Mouse (Mus musculus): Measurements from ENCODE around the gene Fbxo42.

Fbxo42 gene

DNA sequence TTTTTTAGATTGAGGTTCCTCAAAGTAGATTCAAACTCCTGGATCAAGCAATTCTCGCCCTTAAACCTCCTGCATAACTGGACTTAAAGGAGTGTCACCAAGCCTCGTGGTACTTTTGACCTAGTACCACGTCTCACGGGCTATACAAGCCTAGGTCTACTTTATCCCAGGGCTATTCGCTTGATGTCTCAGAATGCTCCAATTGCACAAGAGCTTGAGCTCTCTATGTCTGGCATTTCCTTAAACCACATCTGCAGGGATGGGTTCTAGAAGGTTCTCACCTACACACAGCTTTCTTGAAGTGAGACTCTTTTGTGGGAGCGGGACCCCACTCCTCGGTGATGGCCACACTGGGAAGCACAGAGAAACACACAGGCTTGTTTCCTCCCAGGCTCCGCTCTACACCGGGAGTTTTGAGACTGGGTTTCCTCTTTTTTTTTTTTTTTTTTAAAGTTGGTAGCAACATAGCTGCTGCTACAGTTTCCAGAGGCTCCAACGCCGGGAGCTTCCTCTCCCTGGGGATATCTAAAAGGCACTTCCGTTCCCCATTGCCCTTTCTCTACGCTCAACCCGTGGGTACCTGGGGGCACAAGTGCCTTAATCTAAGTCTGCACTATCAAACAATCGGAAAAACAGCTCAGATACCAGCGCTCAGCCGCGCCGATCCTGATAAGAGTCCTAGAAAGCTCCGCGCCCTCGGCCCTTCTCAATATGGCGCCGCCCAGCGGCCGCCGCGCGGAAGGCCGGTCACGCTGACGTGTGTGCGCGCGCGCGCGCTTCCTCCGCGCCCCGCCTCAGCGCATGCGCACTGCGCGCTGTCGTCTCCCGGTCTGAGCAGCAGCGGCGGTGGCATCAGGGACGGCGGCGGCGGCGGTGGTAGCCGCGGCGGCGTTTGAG lies at the start of gene Fbxo42:
Fbxo42 (plus strand) TSS at position 802 of the 897 bp plus-strand sequence.
- peak; percentile 96 for DNase-seq (ENCODE audit: low spot score)

DNA sequence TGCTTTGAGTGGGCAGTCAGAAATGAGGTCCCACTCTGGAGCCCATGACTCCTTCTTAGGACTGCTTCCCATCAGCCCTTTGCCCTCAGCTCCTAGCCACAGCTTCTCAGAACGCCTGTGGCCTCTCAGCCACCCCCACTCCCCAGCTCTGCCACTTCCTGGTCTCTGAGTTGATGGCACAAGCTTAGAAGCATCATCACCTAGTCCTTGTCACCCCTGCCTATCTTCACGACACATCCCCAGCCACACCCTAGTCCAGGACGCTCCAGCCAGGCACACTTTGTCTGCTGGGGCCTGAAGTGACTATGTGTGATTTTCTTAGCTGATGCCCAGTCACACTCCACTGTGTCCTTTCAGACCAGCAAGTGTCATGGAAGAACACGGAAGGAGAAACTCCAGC lies 48.8 kb upstream of the Fbxo42 start:
- no peak for DNase-seq (ENCODE audit: low spot score)

- DNase-seq (ENCODE audit: low spot score) = no peak
Observed at GRCm38 (mm10) chr4:141099956-141100355, 47.8 kb upstream of the Fbxo42 start.

DNA sequence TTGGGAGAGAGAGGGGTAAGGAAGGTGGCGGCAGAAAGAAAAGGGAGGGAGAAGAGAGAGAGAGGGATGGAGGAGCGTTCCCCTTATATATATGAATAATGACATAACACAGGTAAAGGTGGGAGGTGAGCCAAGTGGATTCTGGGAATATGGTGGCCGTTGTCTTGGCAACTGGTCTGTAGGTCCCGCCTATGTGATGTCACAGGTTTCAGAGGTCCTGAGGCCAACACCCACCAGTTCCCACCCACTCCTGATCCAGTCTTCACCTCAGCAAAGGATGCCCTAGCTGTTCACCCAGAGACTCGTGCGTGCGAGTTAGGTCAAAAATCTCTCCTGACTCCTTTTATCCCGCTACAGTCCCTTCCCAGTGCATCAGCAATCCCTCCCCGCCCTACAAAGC lies 46.4 kb upstream of the Fbxo42 start:
- no peak for DNase-seq (ENCODE audit: low spot score)

GRCm38 (mm10) chr4:141101855-141102254 lies 45.9 kb upstream of the Fbxo42 start:
- peak; percentile 72 for DNase-seq (ENCODE audit: low spot score)

DNA sequence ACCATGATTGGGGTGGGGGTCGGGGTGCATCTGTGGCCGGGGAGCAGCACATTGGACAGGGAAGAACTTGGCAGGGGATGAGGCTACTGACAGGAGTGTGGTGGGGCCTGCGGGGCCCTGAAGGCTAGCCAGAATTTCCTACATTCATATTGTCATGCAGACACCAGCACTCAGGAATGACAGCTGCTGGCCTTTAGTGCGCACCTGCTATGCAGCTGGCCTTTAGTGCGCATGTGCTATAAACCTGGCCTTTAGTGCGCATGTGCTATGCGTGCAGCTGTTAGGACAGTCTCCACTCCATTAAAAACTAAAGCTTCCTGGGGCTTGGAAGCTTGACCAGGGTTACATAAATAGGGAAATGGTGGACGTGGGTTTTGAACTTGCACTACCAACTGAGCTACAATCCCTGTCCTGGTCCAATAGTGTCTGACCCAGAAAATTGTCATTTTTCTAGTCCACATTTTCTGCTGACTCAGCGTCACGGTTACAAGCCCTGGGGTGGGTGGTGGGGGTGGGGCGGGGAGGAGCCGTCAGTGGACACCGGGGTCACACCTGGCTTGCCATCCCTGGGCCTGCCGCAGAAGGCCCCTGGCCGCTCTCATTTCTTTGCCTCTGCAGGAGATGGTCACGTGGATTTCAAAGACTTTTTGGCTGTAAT lies 41.1 kb upstream of the Fbxo42 start:
- DNase-seq (ENCODE audit: low spot score) = no peak

GRCm38 (mm10) chr4:141108196-141108732 lies 39.4 kb upstream of the Fbxo42 start:
- peak; percentile 18 for DNase-seq (ENCODE audit: low spot score)

- DNase-seq (ENCODE audit: low spot score) = no peak
Observed at GRCm38 (mm10) chr4:141113831-141114230, 33.9 kb upstream of the Fbxo42 start.

GRCm38 (mm10) chr4:141114521-141114981 lies 33.2 kb upstream of the Fbxo42 start:
- no peak for DNase-seq (ENCODE audit: low spot score)

GRCm38 (mm10) chr4:141115398-141115797 lies 32.3 kb upstream of the Fbxo42 start:
- DNase-seq (ENCODE audit: low spot score) = no peak

DNA sequence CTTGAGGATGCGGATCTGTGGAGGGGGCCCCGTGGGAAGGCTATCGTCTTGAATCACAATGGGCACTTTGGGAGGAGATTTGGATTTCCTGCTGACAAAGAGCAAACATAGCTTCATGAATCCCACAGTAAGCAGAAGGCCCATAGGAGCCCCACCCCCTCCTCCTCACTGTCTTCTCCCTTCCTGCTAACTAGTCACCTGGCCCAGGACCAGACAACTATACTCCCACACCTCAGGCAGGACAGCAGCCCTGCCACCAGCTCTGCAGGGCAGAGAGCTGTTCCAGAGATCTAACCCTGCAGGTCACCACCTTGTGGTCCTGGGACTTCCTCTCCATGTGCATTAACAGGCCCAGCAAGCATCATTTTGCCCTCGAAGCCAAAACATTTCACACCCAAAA lies 29.0 kb upstream of the Fbxo42 start:
- no peak for DNase-seq (ENCODE audit: low spot score)

- DNase-seq (ENCODE audit: low spot score) = peak; percentile 79
Observed at GRCm38 (mm10) chr4:141120700-141121099, 27.0 kb upstream of the Fbxo42 start.

DNA sequence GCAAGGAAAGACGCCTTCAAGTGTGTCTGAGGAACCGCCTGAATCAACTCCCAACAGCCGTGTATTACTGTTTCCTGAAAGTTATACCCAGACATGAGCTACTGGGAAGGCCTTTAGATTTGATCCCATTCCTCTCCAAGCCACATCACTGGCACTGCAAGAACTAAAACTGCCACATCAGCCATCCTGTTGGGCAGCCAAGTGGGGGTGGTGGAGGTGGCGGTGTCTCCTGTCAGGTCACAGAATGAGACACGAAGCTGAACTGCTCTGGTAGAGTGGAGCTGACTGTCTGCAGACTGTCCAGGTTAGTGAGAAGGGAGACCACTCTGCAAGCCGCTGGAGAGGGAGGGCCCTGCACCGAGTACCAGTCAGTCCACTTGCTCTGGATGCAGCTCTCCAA lies 25.1 kb upstream of the Fbxo42 start:
- DNase-seq (ENCODE audit: low spot score) = no peak

DNA sequence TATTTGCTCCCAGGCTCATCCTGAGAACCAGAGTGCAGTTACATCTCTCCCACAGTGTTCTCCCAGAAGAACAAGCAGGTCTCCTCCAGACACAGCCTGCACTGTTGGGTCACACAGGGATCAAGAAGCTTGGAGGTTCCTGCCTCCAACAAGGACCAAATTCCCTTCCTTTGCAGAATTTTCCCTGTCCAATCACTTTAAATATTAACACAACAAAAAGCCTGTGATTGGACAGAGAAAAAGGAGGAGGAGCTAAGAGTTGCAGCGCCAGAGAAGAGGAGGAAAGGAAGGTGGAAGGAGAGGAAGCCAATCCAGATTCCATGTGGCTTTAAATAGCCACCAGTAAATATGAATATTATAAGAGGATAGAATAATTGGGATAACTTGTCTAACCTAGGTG lies 24.6 kb upstream of the Fbxo42 start:
- DNase-seq (ENCODE audit: low spot score) = no peak

GRCm38 (mm10) chr4:141129190-141129710 lies 18.5 kb upstream of the Fbxo42 start:
- DNase-seq (ENCODE audit: low spot score) = no peak

DNA sequence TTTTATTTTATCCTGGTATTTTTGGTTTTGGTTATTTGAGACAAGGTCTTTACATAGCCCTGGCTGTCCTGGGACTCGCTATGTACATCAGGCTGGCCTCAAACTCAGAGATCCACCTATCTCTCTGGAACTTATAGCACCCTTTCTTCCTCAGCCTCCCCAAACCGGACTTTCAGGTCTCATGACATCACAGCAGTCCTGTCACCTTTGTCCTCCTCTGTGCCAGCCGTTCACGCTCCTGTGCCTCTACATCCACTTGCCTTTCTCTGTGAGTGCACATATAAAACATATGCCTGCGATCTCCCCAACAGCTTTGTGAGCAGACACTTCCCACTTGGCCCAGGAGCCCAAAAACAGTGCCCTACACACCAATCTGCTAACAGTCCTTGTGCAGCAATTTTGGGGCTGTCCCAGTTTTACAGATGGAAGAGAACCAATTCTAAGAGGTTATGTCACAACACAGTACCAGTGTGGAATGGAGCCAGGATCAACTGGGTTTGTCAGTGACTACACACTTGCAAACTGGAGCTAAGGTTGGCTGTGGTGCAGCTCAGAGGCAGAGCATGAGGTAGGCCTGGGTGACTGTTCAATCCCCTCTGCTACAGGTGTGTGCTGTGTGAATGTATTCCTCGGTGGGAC lies 16.9 kb upstream of the Fbxo42 start:
- DNase-seq (ENCODE audit: low spot score) = no peak

- DNase-seq (ENCODE audit: low spot score) = no peak
Observed at GRCm38 (mm10) chr4:141131531-141132061, 16.1 kb upstream of the Fbxo42 start.

DNA sequence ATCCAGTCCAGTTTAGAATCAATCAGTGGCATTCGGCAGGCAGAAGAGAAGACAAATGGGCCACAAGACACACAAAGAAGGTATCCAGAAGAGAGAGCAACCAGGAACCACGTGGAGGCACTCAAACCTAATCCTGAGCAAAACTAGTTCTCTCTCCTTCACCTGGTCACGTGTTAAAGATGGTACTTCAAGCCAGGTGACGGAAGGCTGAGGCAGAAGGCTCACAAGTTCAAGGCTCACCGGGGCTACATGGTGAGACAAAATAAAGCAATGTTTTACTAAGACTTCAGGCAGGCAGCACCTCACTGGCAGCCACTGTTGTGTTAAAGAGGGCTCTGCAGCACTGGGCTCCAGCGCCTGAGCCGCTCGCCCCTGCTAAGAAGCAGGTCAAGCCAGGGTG lies 15.5 kb upstream of the Fbxo42 start:
- DNase-seq (ENCODE audit: low spot score) = no peak

- DNase-seq (ENCODE audit: low spot score) = no peak
Observed at GRCm38 (mm10) chr4:141133227-141133626, 14.5 kb upstream of the Fbxo42 start.

DNA sequence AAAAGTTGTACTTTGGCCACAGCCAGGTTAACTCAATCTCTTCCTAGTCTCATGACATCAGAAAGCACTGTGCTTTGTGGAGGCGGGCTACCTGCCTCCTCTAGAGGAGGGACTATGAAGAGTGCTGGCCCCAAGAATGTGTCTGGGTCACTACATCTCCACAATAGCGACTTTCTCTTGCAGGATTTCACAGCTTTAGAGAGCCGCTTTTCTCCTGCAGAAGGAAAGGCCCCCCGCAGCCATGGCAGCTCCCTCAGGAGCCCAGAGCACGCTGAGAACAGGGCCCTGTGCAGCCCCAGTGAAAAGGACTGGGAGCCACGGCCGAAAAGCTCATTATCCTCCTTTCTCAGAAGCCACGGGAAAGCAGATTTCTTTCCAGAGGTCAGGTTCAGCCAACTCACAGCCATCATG lies 13.7 kb upstream of the Fbxo42 start:
- DNase-seq (ENCODE audit: low spot score) = peak; percentile 59

GRCm38 (mm10) chr4:141134751-141135530 lies 12.8 kb upstream of the Fbxo42 start:
- DNase-seq (ENCODE audit: low spot score) = no peak

Measured in retina, embryonic 14.5 days (tissue).